Mouse (Mus musculus) heart, embryonic 10.5 days (tissue): ENCODE data around the gene Cyp4f16. TPM values are rescaled to one million over a fixed set of nuclear protein-coding genes. Genes with fewer than 3 reads are reported as not detected.
"Not testable (repeated sequence)": the region's sequence is repeated elsewhere in the genome, so short reads cannot be mapped to it uniquely, and the experiment has no call there.

Experiments used
- DNase-seq: peaks from one replicate; pipeline ENCODE4 v3.0.0-alpha.2; 2017; ENCODE audit warnings: low spot score
- H3K27ac ChIP-seq: fragments of 300-500 bp; sonication (generic); 2 replicates; pipeline ENCODE4 v1.5.1; 2016; ENCODE audit warnings: mild to moderate bottlenecking
- H3K27me3 ChIP-seq: fragments of 300-500 bp; sonication (generic); 2 replicates; pipeline ENCODE4 v1.6.1; 2016; ENCODE audit warnings: mild to moderate bottlenecking; ENCODE audit not compliant: poor library complexity, insufficient read depth, severe bottlenecking
- H3K36me3 ChIP-seq: fragments of 300-500 bp; sonication (generic); 2 replicates; pipeline ENCODE4 v1.6.1; 2016; ENCODE audit warnings: mild to moderate bottlenecking, moderate library complexity
- H3K4me1 ChIP-seq: fragments of 300-500 bp; sonication (generic); 2 replicates; pipeline ENCODE4 v1.6.1; 2016; ENCODE audit warnings: mild to moderate bottlenecking
- H3K4me3 ChIP-seq: fragments of 300-500 bp; sonication (generic); 2 replicates; pipeline ENCODE4 v1.5.1; 2016; ENCODE audit warnings: mild to moderate bottlenecking, moderate library complexity
- H3K9me3 ChIP-seq: fragments of 300-500 bp; sonication (generic); 2 replicates; pipeline ENCODE4 v1.6.1; 2016; ENCODE audit warnings: mild to moderate bottlenecking, moderate library complexity
- WGBS: fragments of 180-500 bp; shearing (Covaris S2); methylation state at CpG from one replicate; pipeline ENCODE4 v1.1.7; 2016; 5-methylcytosine and 5-hydroxymethylcytosine counted together
- polyA plus RNA-seq: library from polyadenylated mRNA; unstranded; fragments of >200 nt; fragmentation: Nextera tagmentation; extraction: Ambion mirVana; gene quantifications from 2 replicates; pipeline ENCODE4 v1.2.1, GENCODE M21; 2016

Cyp4f16 gene
- polyA plus RNA-seq, 1 experiment from 2014 or later = 15.8 TPM

DNA sequence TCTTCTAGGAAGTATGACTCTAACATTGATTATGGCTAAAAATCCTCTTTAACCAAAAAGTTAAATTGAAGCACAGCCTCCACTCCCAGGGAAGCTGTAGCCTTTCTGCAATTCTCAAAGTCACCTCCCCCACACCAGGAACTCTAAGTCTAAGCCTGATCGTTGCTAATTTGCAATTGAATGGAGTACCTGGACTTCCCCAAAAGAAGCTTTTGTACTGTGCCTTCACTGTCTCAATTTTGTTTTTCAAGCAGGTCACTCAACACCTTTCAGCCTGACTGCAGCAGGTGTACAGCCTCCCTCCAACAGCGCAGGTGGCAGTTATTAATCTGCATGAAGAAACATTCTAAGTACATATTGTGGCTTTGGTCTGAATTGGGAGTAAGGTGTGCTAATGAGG is 26.9 kb downstream of the Cyp4f16 start:
- not testable (repeated sequence) for H3K4me1 ChIP-seq, DNase-seq, H3K9me3 ChIP-seq, H3K4me3 ChIP-seq, H3K27ac ChIP-seq, H3K27me3 ChIP-seq, H3K36me3 ChIP-seq
- WGBS = 78% methylated on average over 2 of the region's 2 CpGs

DNA sequence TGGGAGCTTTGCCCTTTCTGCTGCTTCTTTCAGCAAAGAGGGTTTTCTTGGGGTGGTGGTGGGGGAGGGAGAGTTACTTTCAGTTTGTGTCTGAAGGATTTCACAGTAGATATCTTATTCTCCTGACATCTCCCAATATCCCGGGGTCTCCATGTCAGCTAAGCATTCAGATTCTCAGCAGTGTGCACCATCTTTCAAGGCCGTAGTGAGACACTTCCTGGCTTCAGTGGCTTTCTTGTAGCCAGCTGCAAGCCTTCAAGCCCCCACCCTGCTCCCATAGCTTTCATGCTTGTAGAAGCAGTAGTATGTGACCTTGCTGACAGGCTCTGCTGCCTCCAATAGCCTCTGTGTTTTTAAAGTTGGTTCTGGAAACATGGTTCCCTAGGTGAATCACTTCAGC is 36.9 kb downstream of the Cyp4f16 start:
- H3K4me3 ChIP-seq, H3K27ac ChIP-seq, H3K9me3 ChIP-seq, H3K4me1 ChIP-seq, DNase-seq, H3K36me3 ChIP-seq, H3K27me3 ChIP-seq: not testable (repeated sequence)
- WGBS = 75% methylated on average over 2 of the region's 2 CpGs

DNA sequence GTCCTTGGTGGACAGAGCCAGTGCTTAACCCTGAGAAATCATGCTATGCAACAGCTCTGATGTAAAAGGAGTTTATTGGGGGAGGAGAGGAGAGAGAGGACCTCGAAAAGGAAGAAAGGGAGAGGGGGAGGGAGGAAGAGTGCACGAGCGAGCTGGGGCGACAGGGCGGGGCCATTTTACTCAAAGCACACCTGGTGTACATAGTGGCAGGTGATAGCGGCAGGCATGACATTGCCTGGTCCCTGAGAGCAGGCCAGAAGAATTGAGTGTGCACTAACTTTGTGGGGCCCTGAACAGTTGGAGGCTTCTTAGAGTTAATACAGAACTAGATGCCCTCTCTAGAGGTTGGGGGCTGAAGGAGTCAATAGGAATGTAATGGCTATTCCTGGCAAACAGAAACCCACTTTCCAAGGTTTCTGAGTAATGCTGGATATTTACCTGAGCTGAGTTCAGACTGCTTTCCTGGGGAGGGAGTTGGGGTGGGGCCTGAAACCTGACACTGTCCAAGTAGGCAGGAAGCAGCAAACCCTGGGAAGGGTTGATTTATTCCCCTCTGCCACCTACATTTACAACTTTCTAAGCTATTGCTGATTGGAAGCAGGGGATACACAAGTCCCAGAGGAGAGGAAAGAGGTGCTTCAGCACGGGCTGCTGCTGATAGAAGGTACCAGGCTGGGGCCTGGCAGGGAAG is 41.3 kb downstream of the Cyp4f16 start:
- 57% methylated on average over 7 of the region's 7 CpGs for whole genome bisulfite sequencing
- no peaks in the 10 kb centered on the region for H3K9me3 ChIP-seq
- no peaks in the 10 kb centered on the region for H3K36me3 ChIP-seq
- no peak overlapping the region for H3K4me3 ChIP-seq
- no peak for DNase-seq
- no peaks in the 10 kb centered on the region for H3K4me1 ChIP-seq
- H3K27ac ChIP-seq = no peak overlapping the region
- no peaks in the 10 kb centered on the region for H3K27me3 ChIP-seq

DNA sequence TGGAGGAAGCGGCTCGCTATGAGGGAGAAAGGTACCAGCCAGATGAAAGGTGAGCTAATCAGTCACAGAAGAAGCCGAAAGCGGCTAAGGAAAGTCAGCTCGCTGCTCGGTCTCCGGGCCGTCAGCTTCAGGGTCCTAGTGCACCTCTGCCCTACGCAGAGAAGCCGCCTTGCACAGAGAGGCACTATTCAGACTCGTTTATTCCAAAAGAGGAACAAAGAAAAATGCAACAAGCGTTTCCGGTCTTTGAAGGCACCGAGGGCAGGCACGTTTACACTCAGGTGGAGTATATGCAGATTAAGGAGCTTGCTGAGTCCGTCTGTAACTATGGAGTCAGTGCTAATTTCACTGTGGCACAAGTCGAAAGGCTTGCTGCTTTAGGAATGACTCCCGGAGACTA is 60.1 kb downstream of the Cyp4f16 start:
- 83% methylated on average over 18 of the region's 18 CpGs for WGBS
- H3K27ac ChIP-seq = no peak overlapping the region

More for the DNA sequence above, 60.1 kb downstream of the Cyp4f16 start:
- Histone ChIP-seq H3K27me3 (no peaks in the 10 kb centered on the region), H3K36me3 (no peaks in the 10 kb centered on the region), H3K4me1 (no peaks in the 10 kb centered on the region), H3K4me3 (no peak overlapping the region), H3K9me3 (0 out of 2 replicates have a peak, but pooled peaks cover 3% of the 10 kb centered on the region)
- no peak for DNase-seq

Other genes with a start within 250 kb of the Cyp4f16 start
- 100 and 115 TPM in 2 replicates for gene Akap8, start 215.3 kb upstream of the Cyp4f16 start, polyA plus RNA-seq
- 84.7 and 88.6 TPM in 2 replicates for gene Akap8l, start 186.0 kb upstream of the Cyp4f16 start, polyA plus RNA-seq
- 17.9 and 21.8 TPM in 2 replicates for gene Wiz, start 147.1 kb upstream of the Cyp4f16 start, polyA plus RNA-seq
- gene Rasal3, start 133.0 kb upstream of the Cyp4f16 start, polyA plus RNA-seq = 1.2 and 2.3 TPM in 2 replicates
- gene Pglyrp2, start 112.4 kb upstream of the Cyp4f16 start, polyA plus RNA-seq = 0.09 and 0.40 TPM in 2 replicates
- gene Cyp4f39, start 83.8 kb upstream of the Cyp4f16 start, polyA plus RNA-seq = 0.37 TPM in 1 of 2 replicates, not detected in the other
- 4.1 and 4.9 TPM in 2 replicates for gene Cyp4f17, start 30.5 kb upstream of the Cyp4f16 start, polyA plus RNA-seq
- gene Cyp4f37, start 84.8 kb downstream of the Cyp4f16 start, polyA plus RNA-seq = not detected in 2 replicates
- gene Cyp4f40, start 122.3 kb downstream of the Cyp4f16 start, polyA plus RNA-seq = not detected in 2 replicates
- gene Cyp4f15, start 149.1 kb downstream of the Cyp4f16 start, polyA plus RNA-seq = 0.41 and 0.83 TPM in 2 replicates